Mouse (Mus musculus): ENCODE results near the gene Ppp1r37. TPM values are rescaled to one million over a fixed set of nuclear protein-coding genes. Genes with fewer than 3 reads are reported as not detected.

The Ppp1r37 gene
- polyA plus RNA-seq, 1 experiment, result 25.7 TPM

GRCm38 (mm10) chr7:19491731-19492130, 71.1 kb downstream of the Ppp1r37 start:
- no peak for TF ChIP-seq CTCF (IDR thresholded peaks at IDR 0.05; ENCODE audit: low read depth, low read length)
- TF ChIP-seq POLR2A (IDR thresholded peaks at IDR 0.05; ENCODE audit: borderline replicate concordance, low read depth, low read length), result no peak
- Histone ChIP-seq H3K27ac (ENCODE audit: insufficient read depth, low read depth, low read length) (no peak overlapping the region), H3K4me1 (ENCODE audit: control insufficient read depth, insufficient read depth, low read length) (peaks cover 11% of the 10 kb centered on the region), H3K4me3 (ENCODE audit: insufficient read depth, low read length) (no peak overlapping the region)

- H3K4me3 ChIP-seq (ENCODE audit: insufficient read depth, low read length), result no peak overlapping the region
- no peak overlapping the region for H3K27ac ChIP-seq (ENCODE audit: insufficient read depth, low read depth, low read length)
- H3K4me1 ChIP-seq (ENCODE audit: control insufficient read depth, insufficient read depth, low read length), result no peaks in the 10 kb centered on the region; the same call in 1 of the 2 replicates
- TF ChIP-seq POLR2A (IDR thresholded peaks at IDR 0.05; ENCODE audit: borderline replicate concordance, low read depth, low read length) (no peak), CTCF (IDR thresholded peaks at IDR 0.05; ENCODE audit: low read depth, low read length) (no peak)
Observed at GRCm38 (mm10) chr7:19489525-19489924, 73.4 kb downstream of the Ppp1r37 start.

- TF ChIP-seq CTCF (IDR thresholded peaks at IDR 0.05; ENCODE audit: low read depth, low read length), result no peak
- no peak for TF ChIP-seq POLR2A (IDR thresholded peaks at IDR 0.05; ENCODE audit: borderline replicate concordance, low read depth, low read length)
- no peak overlapping the region for H3K4me3 ChIP-seq (ENCODE audit: insufficient read depth, low read length)
- H3K4me1 ChIP-seq (ENCODE audit: control insufficient read depth, insufficient read depth, low read length), result no peaks in the 10 kb centered on the region; the same call in 1 of the 2 replicates
Observed at GRCm38 (mm10) chr7:19486549-19486948, 76.3 kb downstream of the Ppp1r37 start.

GRCm38 (mm10) chr7:19485488-19485887, 77.4 kb downstream of the Ppp1r37 start:
- no peak overlapping the region for H3K27ac ChIP-seq (ENCODE audit: insufficient read depth, low read depth, low read length)
- H3K4me3 ChIP-seq (ENCODE audit: insufficient read depth, low read length), result no peak overlapping the region
- no peaks in the 10 kb centered on the region; the same call in 1 of the 2 replicates for H3K4me1 ChIP-seq (ENCODE audit: control insufficient read depth, insufficient read depth, low read length)
- TF ChIP-seq CTCF (IDR thresholded peaks at IDR 0.05; ENCODE audit: low read depth, low read length) (no peak), POLR2A (IDR thresholded peaks at IDR 0.05; ENCODE audit: borderline replicate concordance, low read depth, low read length) (no peak)

More at GRCm38 (mm10) chr7:19486549-19486948, 76.3 kb downstream of the Ppp1r37 start:
- no peak overlapping the region for H3K27ac ChIP-seq (ENCODE audit: insufficient read depth, low read depth, low read length)

- no peak overlapping the region for H3K4me3 ChIP-seq (ENCODE audit: insufficient read depth, low read length)
- H3K4me1 ChIP-seq (ENCODE audit: control insufficient read depth, insufficient read depth, low read length), result no peaks in the 10 kb centered on the region; the same call in 1 of the 2 replicates
- no peak overlapping the region for H3K27ac ChIP-seq (ENCODE audit: insufficient read depth, low read depth, low read length)
- TF ChIP-seq CTCF (IDR thresholded peaks at IDR 0.05; ENCODE audit: low read depth, low read length) (no peak), POLR2A (IDR thresholded peaks at IDR 0.05; ENCODE audit: borderline replicate concordance, low read depth, low read length) (no peak)
Observed at GRCm38 (mm10) chr7:19483281-19483680, 79.6 kb downstream of the Ppp1r37 start.

Other genes with a start within 250 kb of the Ppp1r37 start
- gene Ercc1, start 218.3 kb downstream of the Ppp1r37 start, polyA plus RNA-seq (2012; ENCODE audit: insufficient read depth, insufficient read length, missing spikeins), result 30.7 and 35.4 TPM in 2 replicates
- 7.8 and 8.4 TPM in 2 replicates for gene Cd3eap, start 203.6 kb downstream of the Ppp1r37 start, polyA plus RNA-seq (2012; ENCODE audit: insufficient read depth, insufficient read length, missing spikeins)
- gene Ppp1r13l, start 203.3 kb downstream of the Ppp1r37 start, polyA plus RNA-seq (2012; ENCODE audit: insufficient read depth, insufficient read length, missing spikeins), result 1.6 and 4.0 TPM in 2 replicates
- gene Ercc2, start 181.1 kb downstream of the Ppp1r37 start, polyA plus RNA-seq (2012; ENCODE audit: insufficient read depth, insufficient read length, missing spikeins), result 14.5 and 18.9 TPM in 2 replicates
- gene Klc3, start 159.0 kb downstream of the Ppp1r37 start, polyA plus RNA-seq (2012; ENCODE audit: insufficient read depth, insufficient read length, missing spikeins), result 0.95 TPM in 1 of 2 replicates, not detected in the other
- gene Ckm, start 158.3 kb downstream of the Ppp1r37 start, polyA plus RNA-seq (2012; ENCODE audit: insufficient read depth, insufficient read length, missing spikeins), result 0.65 TPM in 1 of 2 replicates, not detected in the other
- gene Mark4, start 104.3 kb downstream of the Ppp1r37 start, polyA plus RNA-seq (2012; ENCODE audit: insufficient read depth, insufficient read length, missing spikeins), result 21.3 and 21.4 TPM in 2 replicates
- not detected in 2 replicates for gene Exoc3l2, start 99.7 kb downstream of the Ppp1r37 start, polyA plus RNA-seq (2012; ENCODE audit: insufficient read depth, insufficient read length, missing spikeins)
- gene Bloc1s3, start 54.7 kb downstream of the Ppp1r37 start, polyA plus RNA-seq (2012; ENCODE audit: insufficient read depth, insufficient read length, missing spikeins), result 9.7 and 11.0 TPM in 2 replicates
- 51.4 and 57.0 TPM in 2 replicates for gene Trappc6a, start 54.7 kb downstream of the Ppp1r37 start, polyA plus RNA-seq (2012; ENCODE audit: insufficient read depth, insufficient read length, missing spikeins)
- gene Nkpd1, start 45.2 kb downstream of the Ppp1r37 start, polyA plus RNA-seq (2012; ENCODE audit: insufficient read depth, insufficient read length, missing spikeins), result not detected in 2 replicates
- 0.60 TPM in 1 of 2 replicates, not detected in the other for gene Zfp296, start 14.2 kb upstream of the Ppp1r37 start, polyA plus RNA-seq (2012; ENCODE audit: insufficient read depth, insufficient read length, missing spikeins)
- 51.6 and 52.0 TPM in 2 replicates for gene Gemin7, start 14.5 kb upstream of the Ppp1r37 start, polyA plus RNA-seq (2012; ENCODE audit: insufficient read depth, insufficient read length, missing spikeins)
- gene Clasrp, start 41.4 kb upstream of the Ppp1r37 start, polyA plus RNA-seq (2012; ENCODE audit: insufficient read depth, insufficient read length, missing spikeins), result 41.1 and 53.9 TPM in 2 replicates
- gene Relb, start 66.4 kb upstream of the Ppp1r37 start, polyA plus RNA-seq (2012; ENCODE audit: insufficient read depth, insufficient read length, missing spikeins), result 33.2 and 35.7 TPM in 2 replicates
- gene Clptm1, start 102.0 kb upstream of the Ppp1r37 start, polyA plus RNA-seq (2012; ENCODE audit: insufficient read depth, insufficient read length, missing spikeins), result 81.9 and 95.3 TPM in 2 replicates
- 56.2 and 70.4 TPM in 2 replicates for gene Apoc2, start 114.9 kb upstream of the Ppp1r37 start, polyA plus RNA-seq (2012; ENCODE audit: insufficient read depth, insufficient read length, missing spikeins)
- not detected in 2 replicates for gene Gm44805, start 118.3 kb upstream of the Ppp1r37 start, polyA plus RNA-seq (2012; ENCODE audit: insufficient read depth, insufficient read length, missing spikeins)
- not detected in 2 replicates for gene Apoc4, start 118.4 kb upstream of the Ppp1r37 start, polyA plus RNA-seq (2012; ENCODE audit: insufficient read depth, insufficient read length, missing spikeins)
- gene Apoc1, start 129.6 kb upstream of the Ppp1r37 start, polyA plus RNA-seq (2012; ENCODE audit: insufficient read depth, insufficient read length, missing spikeins), result not detected in 2 replicates
- gene Apoe, start 136.1 kb upstream of the Ppp1r37 start, polyA plus RNA-seq (2012; ENCODE audit: insufficient read depth, insufficient read length, missing spikeins), result 16,287 and 16,533 TPM in 2 replicates
- 23.8 and 25.2 TPM in 2 replicates for gene Tomm40, start 152.4 kb upstream of the Ppp1r37 start, polyA plus RNA-seq (2012; ENCODE audit: insufficient read depth, insufficient read length, missing spikeins)
- gene Nectin2, start 187.4 kb upstream of the Ppp1r37 start, polyA plus RNA-seq (2012; ENCODE audit: insufficient read depth, insufficient read length, missing spikeins), result 12.7 and 12.9 TPM in 2 replicates
- 0.52 and 2.6 TPM in 2 replicates for gene Bcam, start 207.9 kb upstream of the Ppp1r37 start, polyA plus RNA-seq (2012; ENCODE audit: insufficient read depth, insufficient read length, missing spikeins)
- not detected in 2 replicates for gene Cblc, start 233.7 kb upstream of the Ppp1r37 start, polyA plus RNA-seq (2012; ENCODE audit: insufficient read depth, insufficient read length, missing spikeins)